Mouse (Mus musculus) C2C12 (cell line): ENCODE results near the gene Cep164.

Experiments
- CEBPB ChIP-seq: IDR thresholded peaks from one replicate; pipeline ENCODE4 v1.6.1; 2011; ENCODE audit warnings: low read depth, mild to moderate bottlenecking, control low read depth, moderate library complexity
- CTCF ChIP-seq: IDR thresholded peaks from one replicate; pipeline ENCODE4 v1.5.1; 2011; ENCODE audit not compliant: control insufficient read depth, insufficient read depth, insufficient read length
- FOSL1 ChIP-seq: IDR thresholded peaks from one replicate; pipeline ENCODE4 v1.8.0; 2011; ENCODE audit warnings: mild to moderate bottlenecking, low read length; ENCODE audit not compliant: poor library complexity, insufficient read depth, severe bottlenecking
- MAX ChIP-seq: IDR thresholded peaks from one replicate; pipeline ENCODE4 v1.6.1; 2011; ENCODE audit warnings: mild to moderate bottlenecking, control low read depth
- MYOD1 ChIP-seq: IDR thresholded peaks from one replicate; pipeline ENCODE4 v1.6.1; 2011; ENCODE audit warnings: low read depth; ENCODE audit not compliant: control insufficient read depth, insufficient read length
- MYOG ChIP-seq: IDR thresholded peaks from one replicate; pipeline ENCODE4 v1.6.1; 2011; ENCODE audit not compliant: control insufficient read depth, insufficient read length; ENCODE audit errors: extremely low read depth
- USF1 ChIP-seq: IDR thresholded peaks from one replicate; pipeline ENCODE4 v1.6.1; 2011; ENCODE audit warnings: low read depth, mild to moderate bottlenecking, control low read depth, moderate library complexity

- TF ChIP-seq MAX (no peak), CTCF (no peak), CEBPB (no peak), USF1 (no peak), MYOG (no peak), MYOD1 (no peak), FOSL1 (no peak)
These were observed 25.3 kb downstream of the Cep164 start for GRCm38 (mm10) chr9:45803070-45803774.
